Mouse (Mus musculus): ENCODE data around the gene Gm10188. TPM values are rescaled to one million over a fixed set of nuclear protein-coding genes. Genes with fewer than 3 reads are reported as not detected.

Gene Gm10188
- not detected for polyA plus RNA-seq (2017; shearing (Covaris generic))

DNA sequence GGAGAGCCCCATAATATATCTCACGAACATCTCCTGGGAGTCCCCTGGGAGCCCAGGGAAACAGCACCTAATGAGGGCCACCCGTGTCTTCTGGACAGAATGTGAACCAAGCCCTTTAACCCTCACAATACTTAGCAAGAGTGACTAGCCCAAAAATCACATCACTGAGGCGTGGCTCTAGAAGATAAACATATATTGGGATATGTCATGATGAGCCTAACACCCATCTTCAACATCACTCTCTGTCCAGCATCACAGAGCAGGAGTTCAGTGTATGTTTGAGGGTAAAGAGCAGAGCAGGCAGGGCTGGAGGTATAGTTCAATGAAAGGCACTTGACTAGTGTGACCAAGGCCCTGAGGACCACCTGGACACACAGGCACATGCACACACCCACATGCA is at the start of gene Gm10188:
TSS of gene Gm10188 (minus strand) at position 101 of the 400 bp plus-strand sequence.

DNA sequence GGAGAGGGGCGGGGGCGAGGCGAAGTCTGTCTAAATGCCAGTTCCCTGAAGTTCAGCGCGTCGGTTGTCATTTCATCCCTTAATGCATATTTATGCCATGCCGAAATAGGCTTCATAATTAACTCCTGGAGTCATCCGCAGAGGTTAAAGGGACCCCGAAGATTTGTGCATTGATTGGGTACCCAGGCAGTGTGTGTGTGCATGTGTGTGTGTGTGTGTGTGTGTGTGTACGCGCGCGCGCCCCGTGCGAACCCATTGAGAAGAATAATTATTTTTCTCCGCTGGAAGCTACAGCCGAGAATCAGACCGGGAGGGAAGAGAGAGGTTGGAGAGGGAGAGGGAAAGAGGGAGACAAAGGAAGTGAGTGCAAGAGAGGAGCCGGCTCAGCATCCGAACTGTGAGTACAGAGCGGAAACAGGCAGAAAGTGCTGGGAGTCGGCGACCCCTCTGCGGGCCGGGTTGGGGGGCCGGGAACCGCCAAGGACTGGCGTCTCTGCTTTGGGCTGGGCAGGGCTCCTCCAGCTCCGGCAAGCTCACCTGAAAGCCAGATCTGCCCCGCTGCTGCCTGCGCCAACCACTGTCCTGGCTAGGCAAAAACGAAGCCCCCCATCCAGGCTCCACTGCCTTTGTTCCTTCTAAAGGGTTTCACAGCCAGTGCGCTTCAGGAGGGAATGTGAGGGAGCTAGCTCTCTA is 38.3 kb downstream of the Gm10188 start, which contains the start of the genes Lemd1 and AC124108.1:
TSS of gene Lemd1 (plus strand) at position 339 of the 693 bp plus-strand sequence.
TSS of gene AC124108.1 (plus strand) at position 365 of the 693 bp plus-strand sequence.

Other genes with a start within 250 kb of the Gm10188 start
- gene Elk4, start 222.2 kb downstream of the Gm10188 start, polyA plus RNA-seq (2017; shearing (Covaris generic)) = 138 TPM
- 79.3 TPM for gene Mfsd4a, start 161.7 kb downstream of the Gm10188 start, polyA plus RNA-seq (2017; shearing (Covaris generic))
- not detected for gene Cdk18, start 90.1 kb downstream of the Gm10188 start, polyA plus RNA-seq (2017; shearing (Covaris generic))
- not detected for gene Lemd1, start 38.3 kb downstream of the Gm10188 start, polyA plus RNA-seq (2017; shearing (Covaris generic))
- gene AC124108.1, start 38.3 kb downstream of the Gm10188 start, polyA plus RNA-seq (2017; shearing (Covaris generic)) = not detected
- gene Klhdc8a, start 68.9 kb upstream of the Gm10188 start, polyA plus RNA-seq (2017; shearing (Covaris generic)) = 0.07 TPM
- gene Nuak2, start 86.4 kb upstream of the Gm10188 start, polyA plus RNA-seq (2017; shearing (Covaris generic)) = 11.6 TPM
- gene Tmcc2, start 161.5 kb upstream of the Gm10188 start, polyA plus RNA-seq (2017; shearing (Covaris generic)) = 0.26 TPM
- gene Dstyk, start 187.8 kb upstream of the Gm10188 start, polyA plus RNA-seq (2017; shearing (Covaris generic)) = 9.1 TPM
- gene Rbbp5, start 247.6 kb upstream of the Gm10188 start, polyA plus RNA-seq (2017; shearing (Covaris generic)) = 54.7 TPM